Mouse (Mus musculus): ENCODE results near the gene Hspa14.

The Hspa14 gene

DNA sequence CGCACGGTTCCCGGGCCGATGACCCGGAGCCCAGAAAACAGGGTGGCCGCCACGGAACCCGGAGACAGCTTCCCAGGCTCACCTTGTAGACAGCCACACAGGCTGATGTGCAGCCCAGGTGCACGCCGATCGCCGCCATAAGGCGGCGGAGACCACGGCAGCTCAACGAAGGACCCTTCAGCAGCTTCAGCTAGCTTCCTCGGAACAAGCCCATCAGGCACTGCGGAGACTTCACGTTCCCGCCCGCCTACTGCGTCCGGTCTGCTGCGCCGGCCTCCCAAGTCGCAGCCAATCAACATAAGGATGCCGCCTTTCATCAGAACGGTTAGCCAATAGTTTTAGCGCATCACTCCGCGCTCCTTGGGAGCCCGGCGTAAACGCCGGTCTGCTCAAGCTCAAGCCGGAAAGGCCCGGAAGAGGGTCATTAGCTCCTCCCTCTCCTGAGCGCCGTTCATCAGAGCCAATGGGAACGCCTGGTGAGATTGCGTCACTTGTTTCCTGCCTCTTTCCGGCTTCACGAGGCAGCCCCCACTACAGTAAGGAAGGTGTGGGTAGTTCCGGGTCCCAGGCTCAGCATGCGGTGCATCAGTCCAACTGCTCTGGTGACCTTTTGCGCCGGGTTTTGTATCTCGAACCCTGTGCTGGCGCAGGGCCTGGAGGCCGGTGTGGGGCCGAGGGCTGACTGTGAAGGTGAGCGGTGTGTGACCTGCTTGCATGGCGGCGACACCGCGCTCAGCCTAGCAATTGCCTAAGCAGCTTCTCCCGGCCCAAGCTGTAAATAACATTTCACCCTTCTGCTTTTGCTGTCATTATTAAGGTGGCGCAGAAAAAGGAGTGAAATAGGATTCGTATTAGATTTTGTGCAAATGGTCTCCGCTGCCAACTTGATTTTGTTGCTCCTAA is at the start of gene Hspa14, which contains the start of the genes Gm45902 and Cdnf:
Gene Hspa14, minus strand, starts transcription at position 263 of the 903 bp plus-strand sequence.
Gene Gm45902, minus strand, starts transcription at position 239 of the 903 bp plus-strand sequence.
Gene Cdnf, plus strand, starts transcription at position 479 of the 903 bp plus-strand sequence.
- peak; percentile 96 to 98 for DNase-seq

- DNase-seq: peak; percentile 47 to 63
Measured at GRCm38 (mm10) chr2:3546588-3546987, 34.0 kb upstream of the Hspa14 start.

GRCm38 (mm10) chr2:3546055-3546454 is 33.4 kb upstream of the Hspa14 start:
- DNase-seq: no peak

GRCm38 (mm10) chr2:3541307-3542079 is 28.9 kb upstream of the Hspa14 start:
- DNase-seq: no peak

DNA sequence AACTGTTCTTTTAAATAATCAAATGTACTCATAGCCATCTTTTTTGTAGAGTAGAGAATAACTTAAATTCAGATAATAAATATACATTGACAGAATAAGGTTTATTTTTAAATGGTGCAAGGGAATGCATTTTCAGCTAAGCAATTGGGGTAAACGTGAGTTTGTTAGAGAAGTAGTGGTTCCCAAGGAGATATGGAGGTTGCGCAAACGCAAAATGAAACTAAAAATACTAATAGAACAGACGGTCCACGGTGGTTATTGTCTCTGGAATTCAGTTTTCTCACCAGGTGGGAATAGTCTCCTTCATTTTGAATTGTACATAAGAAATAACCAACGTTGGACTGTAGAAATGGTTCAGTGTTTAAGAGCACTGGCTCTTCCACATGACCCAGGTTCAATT is 13.7 kb upstream of the Hspa14 start:
- no peak for DNase-seq

- no peak for DNase-seq
Measured at GRCm38 (mm10) chr2:3522558-3522957, 9.9 kb upstream of the Hspa14 start.

- DNase-seq: peak; percentile 30 to 47
Measured at GRCm38 (mm10) chr2:3512076-3512475, 538 bp downstream of the Hspa14 start.

- no peak for DNase-seq
Measured at GRCm38 (mm10) chr2:3500886-3501285, 11.7 kb downstream of the Hspa14 start.

DNA sequence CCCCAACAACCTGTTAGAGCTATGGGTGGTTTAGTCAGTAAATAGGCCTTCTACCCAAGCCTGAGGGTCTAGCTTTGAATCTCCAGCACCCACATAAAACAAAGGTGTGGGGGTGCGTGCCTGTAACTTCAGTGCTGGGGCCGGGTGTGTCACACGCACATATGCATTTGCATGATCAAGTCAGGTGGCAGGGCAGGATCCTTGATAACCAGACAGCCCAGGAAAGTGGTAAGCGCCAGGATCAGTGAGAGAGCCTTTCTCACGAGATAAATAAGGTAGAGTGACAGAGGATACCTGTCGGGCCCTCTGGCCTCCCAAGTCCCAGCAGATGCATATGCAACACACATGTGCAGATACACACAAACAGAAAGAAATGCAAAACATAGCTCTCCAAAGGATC is 13.1 kb downstream of the Hspa14 start:
- DNase-seq: no peak

DNA sequence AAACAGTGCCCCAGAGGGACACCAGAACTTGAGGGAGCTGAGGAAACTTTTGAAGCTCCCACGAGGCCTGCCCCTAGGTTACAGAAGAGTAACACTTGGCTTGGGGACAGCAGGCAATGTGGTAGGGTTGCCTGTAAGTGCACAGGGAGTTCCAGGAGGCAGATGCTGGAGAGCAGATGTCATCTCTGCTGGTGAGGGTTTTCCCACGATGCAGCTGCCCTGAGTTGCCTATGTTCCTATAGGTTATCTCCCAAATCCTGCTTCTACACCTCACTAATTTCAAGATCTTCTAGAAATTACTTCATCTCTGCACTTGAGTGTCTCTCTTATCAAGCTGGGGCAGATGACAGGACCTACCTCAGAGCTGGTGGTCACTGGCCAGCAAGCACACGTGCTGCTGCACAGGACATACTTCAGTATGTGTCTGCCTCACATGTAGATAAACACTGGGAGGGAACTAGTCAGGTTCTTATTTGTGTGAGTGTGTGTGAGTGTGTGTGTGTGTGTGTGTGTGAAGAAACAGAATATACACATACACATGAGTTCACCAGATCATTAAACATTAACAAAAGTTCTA is 18.7 kb downstream of the Hspa14 start:
- no peak for DNase-seq

- DNase-seq: no peak
Measured at GRCm38 (mm10) chr2:3489816-3490215, 22.8 kb downstream of the Hspa14 start.

- DNase-seq: no peak
Measured at GRCm38 (mm10) chr2:3480239-3480638, 32.4 kb downstream of the Hspa14 start.

- DNase-seq: peak in 1 of 2 experiments; percentile 14
Measured at GRCm38 (mm10) chr2:3475746-3476251, 36.8 kb downstream of the Hspa14 start.

DNA sequence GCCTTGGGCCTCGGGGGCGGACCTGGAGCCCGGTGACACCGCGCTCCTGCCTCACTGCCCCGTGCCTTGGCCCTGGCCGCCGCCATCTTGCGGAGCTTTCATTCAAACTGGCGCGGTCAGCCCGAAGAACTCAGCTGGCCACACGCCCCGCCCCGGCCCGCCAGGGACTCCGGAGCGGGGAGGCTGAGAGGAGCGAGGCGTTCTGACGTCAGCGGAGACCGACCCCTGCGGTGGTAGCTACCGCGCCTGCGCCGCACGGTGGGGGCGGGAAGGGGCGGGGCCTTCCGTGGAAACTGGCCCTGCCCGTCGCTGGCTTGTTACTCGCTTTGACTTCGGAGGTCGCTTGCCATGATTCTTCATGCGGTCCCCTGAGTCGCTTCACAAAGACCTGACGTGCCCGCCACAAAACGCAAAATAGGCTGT is 37.7 kb downstream of the Hspa14 start, which contains the start of gene Suv39h2:
Gene Suv39h2, minus strand, starts transcription at position 171 of the 423 bp plus-strand sequence.
- peak; percentile 98 to 99 for DNase-seq

DNA sequence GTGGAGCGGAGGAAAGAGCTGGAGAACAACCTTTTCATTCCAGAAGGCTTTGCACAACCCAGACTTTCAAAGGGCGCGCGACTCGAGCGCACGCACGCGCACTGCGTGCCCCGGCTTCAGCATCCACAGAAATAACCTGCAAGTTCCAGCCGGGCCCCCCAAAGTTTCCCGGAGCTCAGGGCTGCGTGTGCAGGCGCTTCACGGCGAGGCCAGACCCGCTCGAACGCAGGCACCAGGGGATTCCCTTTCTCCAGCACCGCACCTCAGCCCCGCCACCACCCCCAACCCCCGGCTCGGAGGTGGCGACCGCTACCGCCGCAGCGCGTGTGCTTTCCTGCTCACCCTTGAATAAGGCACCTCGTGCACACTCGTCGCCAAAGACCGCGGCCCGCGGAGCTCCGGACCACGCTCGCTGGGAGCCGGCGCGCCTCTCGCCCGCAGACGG is 38.2 kb downstream of the Hspa14 start:
- peak; percentile 64 to 65 for DNase-seq

DNA sequence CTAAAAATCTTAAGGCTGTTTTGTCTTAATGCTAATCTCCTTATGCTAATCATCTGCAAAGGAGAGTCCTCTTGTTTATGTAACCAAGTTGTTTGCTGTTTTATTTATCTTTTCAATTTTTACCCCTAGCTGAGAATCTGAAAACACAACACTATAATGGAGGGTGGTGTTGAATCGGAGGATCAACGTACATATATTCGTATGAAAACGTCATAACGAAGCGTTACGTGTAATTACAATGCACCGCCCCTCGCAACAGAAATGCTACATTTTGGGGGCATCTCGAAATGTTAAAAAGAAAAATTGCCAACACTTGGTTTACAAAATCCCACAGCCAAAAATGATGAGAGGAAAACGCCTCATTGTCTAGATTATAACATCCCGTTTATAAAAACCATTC is 38.7 kb downstream of the Hspa14 start:
- DNase-seq: no peak

GRCm38 (mm10) chr2:3456590-3456989 is 56.0 kb downstream of the Hspa14 start:
- no peak for DNase-seq

- DNase-seq: no peak
Measured at GRCm38 (mm10) chr2:3453096-3453495, 59.5 kb downstream of the Hspa14 start.

DNA sequence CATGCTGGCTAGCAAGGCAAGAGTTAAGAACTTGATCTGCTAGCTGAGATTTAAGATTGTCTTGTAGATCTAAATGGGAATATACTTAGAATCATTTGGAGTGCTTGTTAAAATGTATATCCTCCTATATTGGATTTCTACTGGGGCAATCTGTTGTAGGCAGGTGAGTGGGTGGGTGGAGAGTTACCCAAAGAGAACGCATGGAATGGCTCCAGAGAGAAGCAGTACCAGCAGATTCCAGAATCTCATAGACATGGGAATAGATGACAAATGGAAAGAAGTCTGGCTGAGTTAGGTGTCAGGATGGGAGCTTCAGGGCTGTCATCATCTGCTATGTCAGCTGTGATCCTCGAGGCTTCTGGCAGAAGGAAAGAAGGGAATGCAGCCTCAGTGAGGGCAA is 63.2 kb downstream of the Hspa14 start:
- no peak for DNase-seq

- DNase-seq: no peak
Measured at GRCm38 (mm10) chr2:3445984-3446383, 66.6 kb downstream of the Hspa14 start.

GRCm38 (mm10) chr2:3444206-3444605 is 68.4 kb downstream of the Hspa14 start:
- peak in 1 of 2 experiments; percentile 8 for DNase-seq
